Mouse (Mus musculus) pancreas, adult 10 weeks (tissue): ENCODE results near the gene Cdc42se1. TPM values are rescaled to one million over a fixed set of nuclear protein-coding genes. Genes with fewer than 3 reads are reported as not detected.

Experiments used
- polyA plus RNA-seq: library from polyadenylated mRNA; stranded (reverse); fragments of 350-450 nt; fragmentation: Illumina TruSeq; extraction: RNeasy Lipid Tissue Mini Kit (QIAGEN cat#74804); gene quantifications from one replicate; pipeline ENCODE4 v1.2.3, GENCODE M21; 2015; ENCODE audit warnings: low read depth, low replicate concordance; ENCODE audit not compliant: insufficient read depth

Gene Cdc42se1
- polyA plus RNA-seq = 15.7 TPM

DNA sequence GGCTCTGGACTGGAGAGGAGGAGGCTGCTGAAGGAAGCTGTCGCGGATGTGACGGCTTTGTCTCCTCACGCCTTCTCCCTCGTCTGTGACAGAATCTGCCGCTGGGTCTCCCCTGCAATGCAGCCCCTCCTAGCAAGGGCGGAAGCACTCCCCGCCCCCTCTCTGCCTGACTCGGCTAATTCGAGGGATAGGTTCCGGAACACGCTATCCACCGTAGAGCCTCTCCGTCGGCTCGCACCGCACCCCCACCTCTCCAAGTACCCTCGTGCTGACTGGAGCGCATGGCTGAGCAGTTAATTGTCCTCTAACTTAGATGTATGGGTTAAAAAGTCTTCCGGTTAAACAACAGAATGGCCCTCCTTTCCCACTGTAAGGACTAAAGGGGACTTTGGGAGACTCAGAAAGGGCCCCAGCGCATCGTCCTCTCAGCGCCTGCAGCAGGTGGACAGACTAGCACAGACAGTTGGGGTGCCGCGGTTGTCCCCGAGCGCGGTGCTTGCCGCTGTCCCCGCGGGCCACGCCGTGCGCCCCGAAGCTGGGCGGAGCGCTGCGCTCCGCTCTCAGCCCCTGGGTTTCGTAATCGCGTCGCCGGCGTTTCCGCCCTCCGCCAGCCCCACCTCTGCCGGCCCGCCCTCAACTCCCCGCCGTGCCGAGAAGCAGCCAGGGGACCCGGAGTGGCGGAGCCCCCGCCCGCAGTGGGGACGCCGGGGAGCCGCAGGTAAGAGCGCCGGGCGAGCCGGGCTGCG is at the start of gene Cdc42se1:
Gene Cdc42se1, plus strand, starts transcription at position 585 of the 746 bp plus-strand sequence.

DNA sequence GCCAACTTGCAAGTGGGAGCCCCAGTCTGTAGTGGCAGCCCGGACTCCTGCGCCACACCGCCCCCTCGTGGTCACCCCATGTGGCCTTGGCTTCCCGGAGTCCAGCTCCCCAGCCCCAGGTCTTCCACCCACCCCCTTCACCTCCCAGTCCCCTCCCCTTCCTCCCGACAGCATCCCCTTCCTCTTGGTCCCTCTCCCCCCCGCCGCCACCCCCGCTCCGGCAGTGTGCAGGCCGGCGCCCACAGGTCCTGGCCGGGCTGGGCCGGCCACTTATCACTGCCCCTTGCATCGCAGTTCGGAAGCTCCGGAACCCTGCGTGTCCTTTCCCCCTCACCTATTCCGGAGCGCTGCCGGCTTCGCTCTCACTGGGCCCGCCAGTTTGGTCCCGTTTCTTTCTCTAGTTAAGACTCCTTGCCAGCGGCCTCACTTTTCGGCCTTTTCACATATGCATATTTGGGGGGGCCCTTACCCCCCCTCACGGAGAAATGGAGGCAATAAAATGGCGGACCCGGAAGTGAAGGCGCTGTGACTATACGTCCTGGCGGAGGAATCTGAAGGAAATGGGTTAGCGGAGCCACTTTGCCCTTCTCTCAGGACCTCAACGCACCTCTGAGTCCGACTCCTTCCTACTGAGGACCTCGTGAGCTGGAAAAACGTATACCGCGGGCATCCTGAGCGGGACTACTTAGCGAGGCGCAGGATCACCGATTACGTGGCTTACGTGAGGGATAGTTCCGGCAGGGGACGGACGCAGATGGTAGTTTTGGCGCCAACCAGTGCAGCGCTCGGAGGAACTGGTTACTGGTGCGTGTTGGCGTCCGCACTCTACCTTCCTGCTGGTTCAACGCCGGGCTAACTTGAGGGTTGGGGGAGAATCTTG is 11.0 kb upstream of the Cdc42se1 start, which contains the start of gene Gabpb2:
Gene Gabpb2, minus strand, starts transcription at position 662 of the 880 bp plus-strand sequence.

DNA sequence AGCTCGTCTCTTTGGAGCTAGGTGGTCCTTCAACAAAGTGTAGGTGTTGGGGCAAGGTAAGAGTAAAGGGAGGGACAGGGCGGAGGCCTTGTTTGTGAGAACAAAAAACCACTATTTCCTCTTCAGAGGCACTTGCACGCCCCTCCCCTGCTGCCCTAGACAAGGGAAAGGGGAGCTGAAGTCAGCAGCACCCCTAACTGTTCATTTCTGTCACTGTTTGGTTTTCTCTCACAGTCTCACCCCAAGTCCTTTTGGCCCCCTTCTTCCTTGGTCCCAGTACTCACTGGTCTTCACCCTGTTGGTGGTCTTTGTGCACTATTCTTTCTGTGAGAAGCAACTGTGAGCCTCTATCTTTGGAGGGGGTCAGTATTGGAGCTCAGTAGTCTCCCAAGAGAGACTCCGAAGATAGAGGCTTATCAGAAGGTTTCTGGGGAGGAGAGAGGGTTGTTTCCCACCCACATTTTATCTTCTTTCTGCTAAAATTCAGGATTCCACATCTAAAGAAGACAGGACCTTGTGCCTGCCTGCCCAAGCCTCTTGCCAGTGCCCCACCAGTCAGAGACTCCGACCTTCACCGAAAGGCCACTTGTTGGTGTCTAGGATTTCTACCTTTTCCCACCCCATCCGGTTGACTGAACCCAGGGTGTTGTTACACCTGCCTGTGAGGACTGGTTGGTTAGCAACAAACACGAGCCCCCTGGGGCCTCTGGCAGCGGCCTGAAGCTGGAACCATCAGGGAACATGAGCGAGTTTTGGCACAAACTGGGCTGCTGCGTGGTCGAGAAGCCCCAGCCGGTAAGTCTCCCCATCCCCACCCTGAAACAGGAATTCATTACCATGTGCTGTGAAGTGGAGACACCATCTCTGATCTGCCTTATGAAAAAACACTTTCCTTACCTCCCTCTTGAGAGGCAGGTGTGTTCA is 3.0 kb downstream of the Cdc42se1 start, which contains the start of gene Mllt11:
Gene Mllt11, minus strand, starts transcription at position 874 of the 924 bp plus-strand sequence.

DNA sequence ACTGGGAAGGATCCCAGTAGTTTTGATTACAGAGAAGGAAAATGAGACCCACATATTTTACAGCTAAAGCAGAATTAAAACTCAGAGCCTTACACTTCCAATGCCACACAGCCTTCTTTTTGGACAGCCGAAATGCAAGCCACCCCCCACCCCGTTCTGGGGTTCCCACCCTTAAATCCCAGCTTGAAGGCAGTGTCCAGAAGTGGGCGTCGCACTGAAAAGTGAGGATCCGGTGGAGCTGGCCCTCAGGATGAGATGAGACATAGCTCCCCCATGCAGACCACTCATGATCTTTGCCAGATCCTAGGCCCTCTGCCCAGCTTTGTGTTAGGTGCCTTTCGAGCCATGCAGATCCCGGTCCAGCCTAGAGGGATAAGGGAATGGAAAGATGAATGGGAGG is 13.0 kb downstream of the Cdc42se1 start, which contains the start of gene Gm128:
Gene Gm128, minus strand, starts transcription at position 101 of the 400 bp plus-strand sequence.

DNA sequence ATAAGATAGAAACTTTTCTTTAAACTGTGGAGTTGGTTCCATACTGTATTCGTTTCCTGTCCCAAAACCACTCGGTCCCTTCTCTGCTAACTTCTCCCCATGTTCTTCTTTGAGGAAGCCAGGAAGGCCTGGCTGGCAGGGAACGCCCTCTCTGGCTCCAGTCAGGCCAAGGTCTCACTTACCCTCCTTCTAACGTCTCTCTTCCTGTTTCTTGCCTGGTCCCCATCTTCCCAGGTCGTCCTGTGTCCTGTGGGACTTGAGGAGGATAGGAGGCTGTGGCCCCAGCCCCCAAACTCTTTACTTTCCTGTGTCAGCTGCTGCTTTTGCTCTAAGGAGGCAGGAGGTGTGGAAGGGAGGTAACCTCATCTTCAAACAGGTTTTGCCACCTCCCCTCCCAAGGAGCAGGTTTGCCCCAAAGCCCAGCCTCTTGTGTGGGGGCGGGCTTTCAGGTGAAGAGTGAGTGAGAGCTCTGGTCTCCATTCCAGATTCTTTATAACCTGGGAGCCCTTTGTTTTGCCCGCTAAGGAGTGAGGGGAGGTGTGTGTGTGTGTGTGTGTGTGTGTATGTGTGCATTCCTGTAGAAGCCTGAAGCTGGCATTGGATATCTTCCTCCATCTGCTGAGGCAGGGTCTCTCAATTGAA is 22.4 kb downstream of the Cdc42se1 start, which contains the start of gene Bnipl:
Gene Bnipl, minus strand, starts transcription at position 411 of the 642 bp plus-strand sequence.

DNA sequence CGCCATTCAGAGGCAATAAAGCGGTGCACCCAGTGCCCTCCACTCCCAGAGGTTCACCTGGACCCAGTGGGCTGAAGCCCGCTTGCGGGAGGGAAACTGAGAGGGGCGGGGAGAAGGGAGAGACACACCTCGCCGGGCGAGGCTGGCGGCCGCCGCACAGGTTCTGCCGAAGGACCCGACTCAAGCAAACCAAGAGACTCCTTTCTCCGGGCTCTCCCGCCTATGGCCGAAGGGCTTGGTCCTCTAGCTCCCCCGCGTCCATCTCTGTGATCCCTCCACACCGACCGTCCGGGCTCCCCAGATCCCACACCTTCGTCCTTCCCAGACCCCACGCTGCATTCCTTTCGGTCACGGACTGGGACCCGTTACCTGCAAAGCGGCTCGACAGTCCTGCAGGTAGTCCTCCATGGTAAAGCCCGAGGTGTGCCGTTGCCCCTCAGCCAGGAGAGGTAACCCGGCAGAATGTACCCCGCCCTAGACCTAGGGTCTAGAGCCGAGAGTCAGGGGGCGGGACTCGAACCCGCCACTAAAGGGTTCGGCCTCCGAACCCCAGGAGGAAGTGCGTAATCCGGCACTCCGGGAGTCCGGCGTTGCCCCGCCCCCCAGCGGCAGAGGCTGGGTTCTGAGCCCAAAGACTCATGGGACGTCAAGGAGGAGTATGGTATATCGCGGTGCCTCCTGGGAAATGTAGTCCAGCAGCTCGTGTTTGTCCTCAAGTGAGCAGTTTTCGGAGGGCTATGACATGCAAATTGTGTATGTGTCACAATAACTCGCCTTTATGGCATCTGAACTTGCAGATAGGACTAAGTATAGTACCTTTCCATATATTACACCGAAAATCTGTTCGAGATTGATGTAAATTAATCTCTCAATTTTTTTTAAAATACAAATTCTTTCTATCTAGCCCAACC is 52.9 kb downstream of the Cdc42se1 start, which contains the start of the genes Mindy1 and Prune1:
Gene Mindy1, plus strand, starts transcription at position 130 of the 911 bp plus-strand sequence.
Gene Prune1, minus strand, starts transcription at position 861 of the 911 bp plus-strand sequence.

Other genes with a start within 250 kb of the Cdc42se1 start
- gene Zfp687, start 213.3 kb upstream of the Cdc42se1 start, polyA plus RNA-seq = 7.0 TPM
- 40.1 TPM for gene Psmd4, start 186.1 kb upstream of the Cdc42se1 start, polyA plus RNA-seq
- gene Pip5k1a, start 121.8 kb upstream of the Cdc42se1 start, polyA plus RNA-seq = 4.5 TPM
- 9.9 TPM for gene Vps72, start 117.7 kb upstream of the Cdc42se1 start, polyA plus RNA-seq
- gene Tmod4, start 104.3 kb upstream of the Cdc42se1 start, polyA plus RNA-seq = not detected
- gene Scnm1, start 94.7 kb upstream of the Cdc42se1 start, polyA plus RNA-seq = 14.9 TPM
- gene Lysmd1, start 94.6 kb upstream of the Cdc42se1 start, polyA plus RNA-seq = 1.8 TPM
- gene Tnfaip8l2, start 86.4 kb upstream of the Cdc42se1 start, polyA plus RNA-seq = 2.8 TPM
- 4.6 TPM for gene Sema6c, start 68.3 kb upstream of the Cdc42se1 start, polyA plus RNA-seq
- gene Gabpb2, start 10.8 kb upstream of the Cdc42se1 start, polyA plus RNA-seq = 5.2 TPM
- gene Mllt11, start 3.4 kb downstream of the Cdc42se1 start, polyA plus RNA-seq = 5.8 TPM
- not detected for gene Gm128, start 12.9 kb downstream of the Cdc42se1 start, polyA plus RNA-seq
- not detected for gene Bnipl, start 22.5 kb downstream of the Cdc42se1 start, polyA plus RNA-seq
- 27.6 TPM for gene Mindy1, start 52.6 kb downstream of the Cdc42se1 start, polyA plus RNA-seq
- gene Prune1, start 53.3 kb downstream of the Cdc42se1 start, polyA plus RNA-seq = 2.3 TPM
- gene Anxa9, start 78.4 kb downstream of the Cdc42se1 start, polyA plus RNA-seq = 2.8 TPM
- gene Cers2, start 86.1 kb downstream of the Cdc42se1 start, polyA plus RNA-seq = 33.2 TPM
- gene Setdb1, start 128.5 kb downstream of the Cdc42se1 start, polyA plus RNA-seq = 10.3 TPM
- gene 4930558C23Rik, start 174.1 kb downstream of the Cdc42se1 start, polyA plus RNA-seq = not detected
- gene Arnt, start 205.7 kb downstream of the Cdc42se1 start, polyA plus RNA-seq = 9.4 TPM